In the genomic region with DNA sequence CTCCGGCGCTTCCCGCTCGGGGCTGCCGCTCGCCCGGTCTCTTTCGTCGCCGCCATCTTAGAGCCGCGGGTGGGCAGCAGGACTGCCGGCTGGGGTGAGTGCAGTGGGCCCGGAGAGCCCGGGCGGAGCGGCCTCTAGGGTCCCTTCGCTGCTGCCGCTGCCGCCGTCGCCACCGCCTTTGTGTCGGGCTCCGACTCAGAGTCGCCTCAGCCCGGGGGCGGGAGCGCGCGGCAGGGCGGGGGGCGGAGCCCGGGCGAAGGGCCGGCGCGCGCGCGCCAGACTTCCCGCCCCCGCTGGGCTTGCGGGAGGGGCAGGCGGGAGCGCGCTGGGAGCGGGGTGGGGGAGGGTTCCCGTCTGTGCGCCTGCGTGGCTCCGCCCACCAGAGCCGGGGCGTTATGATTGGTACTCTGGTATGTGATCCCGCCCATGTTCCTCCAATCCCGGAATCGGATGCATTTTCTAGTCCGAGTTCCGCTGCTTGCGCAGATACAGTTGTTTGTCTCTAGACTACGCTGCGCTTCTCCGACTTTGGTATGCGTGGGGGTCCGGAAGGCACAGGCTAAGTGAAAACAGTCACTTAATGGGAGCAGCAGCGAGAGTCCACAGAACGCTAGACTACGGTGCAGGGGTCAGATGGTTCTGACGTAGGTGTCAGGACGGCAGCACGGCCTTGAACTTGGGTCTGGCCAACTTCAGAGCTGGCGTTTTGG, we compare ENCODE assay signal across 8 mouse cellular contexts. TPM values are rescaled to one million over a fixed set of nuclear protein-coding genes. Genes with fewer than 3 reads are reported as not detected.
DNase-seq lines count a peak whose midpoint lies in the region; ATAC-seq lines count a peak whose summit lies in the region.

No protein-coding gene starts in this region.

- peak overlapping the region; percentile 100 for H3K27ac ChIP-seq in heart, embryonic 12.5 days (ENCODE audit: poor library complexity, severe bottlenecking)
- peak overlapping the region; percentile 100 for H3K27ac ChIP-seq in kidney, embryonic 16.5 days (ENCODE audit: low read length)

- no peaks in the 10 kb centered on the region for H3K27me3 ChIP-seq in erythroblast, embryonic 14.5 days (ENCODE audit: control insufficient read depth)
- H3K27me3 ChIP-seq in heart, embryonic 12.5 days (replicated peaks), result no peaks in the 10 kb centered on the region
- no peaks in the 10 kb centered on the region for H3K27me3 ChIP-seq in kidney, embryonic 16.5 days (ENCODE audit: insufficient read depth, low read length)

- peak overlapping the region; percentile 95 for H3K4me2 ChIP-seq in heart, embryonic 12.5 days
- peak overlapping the region; percentile 84 for H3K4me2 ChIP-seq in kidney, embryonic 16.5 days (replicated peaks; ENCODE audit: low read depth, low read length)

- peak overlapping the region; percentile 91 for H3K4me3 ChIP-seq in erythroblast, embryonic 14.5 days (replicated peaks)
- peak overlapping the region; percentile 88 for H3K4me3 ChIP-seq in heart, embryonic 12.5 days
- H3K4me3 ChIP-seq in kidney, embryonic 16.5 days (ENCODE audit: low read length), result peak overlapping the region; percentile 78

- peaks cover 29% of the 10 kb centered on the region for H3K4me1 ChIP-seq in erythroblast, embryonic 14.5 days (ENCODE audit: control insufficient read depth)
- peaks cover 25% of the 10 kb centered on the region for H3K4me1 ChIP-seq in heart, embryonic 12.5 days (replicated peaks)
- peaks cover 41% of the 10 kb centered on the region for H3K4me1 ChIP-seq in kidney, embryonic 16.5 days (ENCODE audit: insufficient read depth, low read length)

- H3K9me3 ChIP-seq in erythroblast, embryonic 14.5 days (ENCODE audit: control insufficient read depth, low read length), result no peaks in the 10 kb centered on the region
- H3K9me3 ChIP-seq in heart, embryonic 12.5 days (replicated peaks), result no peaks in the 10 kb centered on the region
- no peaks in the 10 kb centered on the region for H3K9me3 ChIP-seq in kidney, embryonic 16.5 days (ENCODE audit: low read length)

- peak; percentile 97 for DNase-seq in CD4-positive helper T cell, adult 2 months (ENCODE audit: low read depth, low spot score)
- peak; percentile 87 for DNase-seq in brain, embryonic 18.5 days (ENCODE audit: low read depth, low spot score)
- peak; percentile 99 for DNase-seq in liver
- peak; percentile 75 to 89 for DNase-seq in monocyte, adult 2 months (ENCODE audit: low read depth in 1 of 2, low spot score in 2 of 2)
- DNase-seq in spleen, postnatal 14 days (ENCODE audit: low spot score in 2 of 2), result peak; percentile 91 to 92

- ATAC-seq in heart, embryonic 12.5 days (ENCODE audit: insufficient number of reproducible peaks, low FRiP score), result peak; percentile 92
- ATAC-seq in kidney, embryonic 16.5 days (ENCODE audit: low FRiP score, low TSS enrichment), result peak; percentile 86

- WGBS in heart, embryonic 12.5 days, result under 1% methylated on average over 55 of the region's 72 CpGs
- WGBS in kidney, embryonic 16.5 days, result under 1% methylated on average over 42 of the region's 72 CpGs

- peak overlapping the region; percentile 99 for H3K9ac ChIP-seq in heart, embryonic 12.5 days
- peak overlapping the region; percentile 100 for H3K9ac ChIP-seq in kidney, embryonic 16.5 days (replicated peaks; ENCODE audit: low read length)

- H3K36me3 ChIP-seq in erythroblast, embryonic 14.5 days (ENCODE audit: control insufficient read depth), result peaks cover 40% of the 10 kb centered on the region
- peaks cover 25% of the 10 kb centered on the region for H3K36me3 ChIP-seq in heart, embryonic 12.5 days
- peaks cover 19% of the 10 kb centered on the region for H3K36me3 ChIP-seq in kidney, embryonic 16.5 days (ENCODE audit: insufficient read depth, low read length)

RNA-seq across cellular contexts. Expression of gene Pcif1, which starts 0.6 kb away (rescaled TPM):
- 24.3 and 28.7 TPM in 2 replicates for polyA plus RNA-seq in erythroblast, embryonic 14.5 days (2012)
- 52.1 and 53.1 TPM in 2 replicates for polyA plus RNA-seq in heart, embryonic 12.5 days (2016; fragmentation: Nextera tagmentation; extraction: Ambion mirVana)
- 74.9 and 79.7 TPM in 2 replicates for polyA plus RNA-seq in kidney, embryonic 16.5 days (2015; fragmentation: Nextera tagmentation; extraction: Ambion mirVana)

RNA-seq across cellular contexts. Expression of gene Pltp, which starts 22.2 kb away (rescaled TPM):
- 0.32 and 0.70 TPM in 2 replicates for polyA plus RNA-seq in erythroblast, embryonic 14.5 days (2012)
- polyA plus RNA-seq in heart, embryonic 12.5 days (2016; fragmentation: Nextera tagmentation; extraction: Ambion mirVana), result 9.7 and 9.9 TPM in 2 replicates
- 44.8 and 47.5 TPM in 2 replicates for polyA plus RNA-seq in kidney, embryonic 16.5 days (2015; fragmentation: Nextera tagmentation; extraction: Ambion mirVana)

RNA-seq across cellular contexts. Expression of gene Zfp335, which starts 31.8 kb away (rescaled TPM):
- polyA plus RNA-seq in erythroblast, embryonic 14.5 days (2012), result 5.2 and 5.8 TPM in 2 replicates
- polyA plus RNA-seq in heart, embryonic 12.5 days (2016; fragmentation: Nextera tagmentation; extraction: Ambion mirVana), result 11.4 and 12.2 TPM in 2 replicates
- 15.1 and 16.2 TPM in 2 replicates for polyA plus RNA-seq in kidney, embryonic 16.5 days (2015; fragmentation: Nextera tagmentation; extraction: Ambion mirVana)

RNA-seq across cellular contexts. Expression of gene Neurl2, which starts 46.5 kb away (rescaled TPM):
- polyA plus RNA-seq in erythroblast, embryonic 14.5 days (2012), result 0.10 and 0.14 TPM in 2 replicates
- polyA plus RNA-seq in heart, embryonic 12.5 days (2016; fragmentation: Nextera tagmentation; extraction: Ambion mirVana), result 45.0 and 45.5 TPM in 2 replicates
- polyA plus RNA-seq in kidney, embryonic 16.5 days (2015; fragmentation: Nextera tagmentation; extraction: Ambion mirVana), result 8.8 and 9.0 TPM in 2 replicates

RNA-seq across cellular contexts. Expression of gene Ctsa, which starts 47.0 kb away (rescaled TPM):
- 6.9 and 7.3 TPM in 2 replicates for polyA plus RNA-seq in erythroblast, embryonic 14.5 days (2012)
- 169 and 175 TPM in 2 replicates for polyA plus RNA-seq in heart, embryonic 12.5 days (2016; fragmentation: Nextera tagmentation; extraction: Ambion mirVana)
- polyA plus RNA-seq in kidney, embryonic 16.5 days (2015; fragmentation: Nextera tagmentation; extraction: Ambion mirVana), result 206 and 211 TPM in 2 replicates

Comparison
In these comparisons a context has a peak if more than half of its experiments do, and no peak if none do; other contexts are left out.
1. Peak in every context shown above with its lines: DNase-seq, ATAC-seq, H3K4me3 ChIP-seq and H3K27ac ChIP-seq.